Mouse (Mus musculus) ES-E14 (cell line): ENCODE measurements around the gene Ackr4. TPM values are rescaled to one million over a fixed set of nuclear protein-coding genes. Genes with fewer than 3 reads are reported as not detected.

Experiments
- DNase-seq: peaks from one replicate; pipeline ENCODE4 v3.0.0-alpha.2; 2013; ENCODE audit warnings: low read depth, low spot score
- H3K27ac ChIP-seq: 2 replicates; pipeline ENCODE4 v1.5.1; 2012; ENCODE audit warnings: low read depth, mild to moderate bottlenecking, low read length, moderate library complexity, mixed read lengths; ENCODE audit not compliant: poor library complexity, insufficient read depth, severe bottlenecking
- H3K36me3 ChIP-seq: 2 replicates; pipeline ENCODE4 v1.6.1; 2012; ENCODE audit warnings: mild to moderate bottlenecking, low read length, moderate library complexity, mixed read lengths; ENCODE audit not compliant: control insufficient read depth, poor library complexity, insufficient read depth, severe bottlenecking
- H3K4me1 ChIP-seq, 2 experiments: fragments of 150-350 bp in 1 of 2; sonication (generic) in 1 of 2; 2 replicates each; pipeline ENCODE4 v1.6.1; 2012; ENCODE audit warnings: low read length in 2 of 2, mild to moderate bottlenecking in 1 of 2, mixed read lengths in 1 of 2; ENCODE audit not compliant: control insufficient read depth in 2 of 2, insufficient read depth in 2 of 2, poor library complexity in 1 of 2
- H3K4me3 ChIP-seq, 2 experiments: fragments of 150-350 bp in 1 of 2; sonication (generic) in 1 of 2; 2 replicates each; pipeline ENCODE4 v1.5.1; 2012; ENCODE audit warnings: low read length in 2 of 2, low read depth in 1 of 2, mild to moderate bottlenecking in 1 of 2, mixed read lengths in 1 of 2; ENCODE audit not compliant: insufficient read depth in 1 of 2, poor library complexity in 1 of 2, severe bottlenecking in 1 of 2
- H3K9ac ChIP-seq: 2 replicates; pipeline ENCODE4 v1.6.1; 2012; ENCODE audit warnings: low read depth, mild to moderate bottlenecking, low read length, mixed read lengths; ENCODE audit not compliant: poor library complexity, insufficient read depth, severe bottlenecking
- H3K9me3 ChIP-seq: fragments of 150-350 bp; sonication (generic); 2 replicates; pipeline ENCODE4 v1.6.1; 2012; ENCODE audit warnings: low read depth, mild to moderate bottlenecking, low read length; ENCODE audit not compliant: control insufficient read depth, insufficient read depth
- CHD2 ChIP-seq: IDR thresholded peaks from 2 replicates; pipeline ENCODE4 v1.6.1; 2014; ENCODE audit warnings: mild to moderate bottlenecking, low read depth, low read length, inconsistent platforms
- HCFC1 ChIP-seq: IDR thresholded peaks from 2 replicates; pipeline ENCODE4 v1.6.1; 2012; ENCODE audit warnings: low read length, inconsistent platforms, borderline replicate concordance; ENCODE audit not compliant: insufficient read depth
- MAFK ChIP-seq: IDR thresholded peaks from 2 replicates; pipeline ENCODE4 v1.6.1; 2014; ENCODE audit warnings: mild to moderate bottlenecking, low read depth, low read length, inconsistent platforms; ENCODE audit not compliant: insufficient read depth
- ZC3H11A ChIP-seq: IDR thresholded peaks from 2 replicates; pipeline ENCODE4 v1.6.1; 2012; ENCODE audit warnings: low read depth, mild to moderate bottlenecking, inconsistent platforms, low read length, borderline replicate concordance
- ZNF384 ChIP-seq: IDR thresholded peaks from 2 replicates; pipeline ENCODE4 v1.6.1; 2012; ENCODE audit warnings: low read depth, low read length, inconsistent platforms
- in situ Hi-C, 2 experiments: fragments of 600-800 bp; cut with MboI; formaldehyde crosslinking; loops; one replicate each; pipeline ENCODE4 v1.15.1; 2025; ENCODE audit warnings: low sequenced_read_pairs in 2 of 2, inconsistent platforms in 1 of 2; ENCODE audit not compliant: unreplicated experiment in 2 of 2
- total RNA-seq: library from RNA; depleted of rRNA; stranded (reverse); fragments of 300-350 nt; gene quantifications from 2 replicates; pipeline ENCODE4 v1.2.3, GENCODE M21; 2012

Ackr4 gene
- total RNA-seq, 1 experiment = 1.3 TPM

GRCm38 (mm10) chr9:104043676-104044075, 83.1 kb downstream of the Ackr4 start:
- Histone ChIP-seq H3K4me3 (no peak overlapping the region), H3K36me3 (peaks cover 11% of the 10 kb centered on the region), H3K27ac (no peak overlapping the region), H3K9me3 (no peaks in the 10 kb centered on the region), H3K4me1 (peaks cover 3 to 5% of the 10 kb centered on the region in 2 experiments; a peak in 1 of 4 replicates), H3K9ac (no peak overlapping the region)
- DNase-seq = no peak
- in situ Hi-C loops = no loop called here
- TF ChIP-seq MAFK = no peak
- no peak for TF ChIP-seq ZC3H11A
- TF ChIP-seq ZNF384 = no peak
- no peak for TF ChIP-seq HCFC1
- TF ChIP-seq CHD2 = no peak

GRCm38 (mm10) chr9:104040362-104040761, 86.4 kb downstream of the Ackr4 start, which contains the start of gene Gm28305:
Gm28305 (plus strand) TSS chr9:104040662.
- Histone ChIP-seq H3K9ac (no peak within 1 kb of the TSS), H3K27ac (no peak within 1 kb of the TSS), H3K4me1 (peaks cover 5% of the 10 kb centered on the region in 2 experiments; a peak in 2 of 4 replicates), H3K36me3 (peaks cover 2% of the 10 kb centered on the region; the same call in 1 of the 2 replicates), H3K9me3 (no peaks in the 10 kb centered on the region), H3K4me3 (no peak within 1 kb of the TSS; a peak in 1 of 4 replicates)
- no peak for DNase-seq
- no peak for TF ChIP-seq HCFC1
- TF ChIP-seq ZC3H11A = no peak
- TF ChIP-seq ZNF384 = no peak
- no peak for TF ChIP-seq MAFK
- TF ChIP-seq CHD2 = no peak
- in situ Hi-C loops = no loop called here

GRCm38 (mm10) chr9:104039742-104040141, 87.0 kb downstream of the Ackr4 start:
- in situ Hi-C loops = no loop called here
- no peak overlapping the region for H3K4me3 ChIP-seq
- TF ChIP-seq HCFC1 (no peak), ZC3H11A (no peak), MAFK (no peak), CHD2 (no peak), ZNF384 (no peak)
- no peak overlapping the region for H3K9ac ChIP-seq
- H3K9me3 ChIP-seq = no peaks in the 10 kb centered on the region
- H3K36me3 ChIP-seq = peaks cover 2% of the 10 kb centered on the region; the same call in 1 of the 2 replicates
- DNase-seq = no peak
- no peak overlapping the region for H3K27ac ChIP-seq
- H3K4me1 ChIP-seq = peaks cover 5% of the 10 kb centered on the region in 2 experiments; a peak in 2 of 4 replicates

GRCm38 (mm10) chr9:104039031-104039695, 87.6 kb downstream of the Ackr4 start:
- TF ChIP-seq CHD2 (no peak), ZNF384 (no peak), HCFC1 (no peak), ZC3H11A (no peak)
- peaks cover 2% of the 10 kb centered on the region; the same call in 1 of the 2 replicates for H3K36me3 ChIP-seq
- no peak for DNase-seq
- no peak overlapping the region for H3K27ac ChIP-seq
- H3K4me3 ChIP-seq = no peak overlapping the region; a peak in 1 of 4 replicates
- H3K9ac ChIP-seq = no peak overlapping the region; the same call in 1 of the 2 replicates
- no peaks in the 10 kb centered on the region for H3K9me3 ChIP-seq
- H3K4me1 ChIP-seq = peaks cover 5 to 7% of the 10 kb centered on the region in 2 experiments; a peak in 3 of 4 replicates
- in situ Hi-C loops = no loop called here
